Mouse (Mus musculus): Measurements from ENCODE around the gene Gm11096. TPM values are rescaled to one million over a fixed set of nuclear protein-coding genes. Genes with fewer than 3 reads are reported as not detected.

Gene Gm11096
- not detected in 2 replicates for polyA plus RNA-seq (2015; fragmentation: Nextera tagmentation; extraction: Ambion mirVana)

- Histone ChIP-seq H3K27ac (no peak within 1 kb of the TSS), H3K27me3 (no peaks in the 10 kb centered on the region), H3K9me3 (replicated peaks) (no peaks in the 10 kb centered on the region), H3K4me2 (no peak within 1 kb of the TSS), H3K4me3 (replicated peaks) (no peak within 1 kb of the TSS), H3K36me3 (no peaks in the 10 kb centered on the region), H3K9ac (no peak within 1 kb of the TSS), H3K4me1 (replicated peaks) (no peaks in the 10 kb centered on the region)
- ATAC-seq (ENCODE audit: low read depth) (no peak), DNase-seq (no peak)
These were observed at the start of gene Gm11096 for GRCm38 (mm10) chr17:81441463-81441862. Gm11096 (plus strand) TSS chr17:81441763.

- Histone ChIP-seq H3K4me2 (no peak overlapping the region), H3K27ac (no peak overlapping the region), H3K27me3 (no peaks in the 10 kb centered on the region), H3K4me1 (replicated peaks) (no peaks in the 10 kb centered on the region), H3K36me3 (no peaks in the 10 kb centered on the region), H3K9ac (no peak overlapping the region), H3K9me3 (replicated peaks) (no peaks in the 10 kb centered on the region), H3K4me3 (replicated peaks) (no peak overlapping the region)
- DNase-seq, result no peak
- ATAC-seq (ENCODE audit: low read depth), result no peak
- 49% methylated on average over 4 of the region's 4 CpGs for WGBS (ENCODE audit: insufficient replicate concordance)
These were observed 48.5 kb upstream of the Gm11096 start for GRCm38 (mm10) chr17:81393040-81393439.

GRCm38 (mm10) chr17:81394124-81394523 is 47.4 kb upstream of the Gm11096 start:
- H3K4me3 ChIP-seq (replicated peaks), result no peak overlapping the region
- DNase-seq (no peak), ATAC-seq (ENCODE audit: low read depth) (no peak)
- no peak overlapping the region for H3K4me2 ChIP-seq
- H3K27me3 ChIP-seq, result no peaks in the 10 kb centered on the region
- no peak overlapping the region for H3K9ac ChIP-seq
- no peaks in the 10 kb centered on the region for H3K4me1 ChIP-seq (replicated peaks)
- no peaks in the 10 kb centered on the region for H3K9me3 ChIP-seq (replicated peaks)
- 53% methylated on average over 2 of the region's 2 CpGs for WGBS (ENCODE audit: insufficient replicate concordance)
- no peaks in the 10 kb centered on the region for H3K36me3 ChIP-seq
- H3K27ac ChIP-seq, result no peak overlapping the region

GRCm38 (mm10) chr17:81397434-81397833 is 44.1 kb upstream of the Gm11096 start:
- no peaks in the 10 kb centered on the region for H3K4me1 ChIP-seq (replicated peaks)
- H3K9me3 ChIP-seq (replicated peaks), result no peaks in the 10 kb centered on the region
- no peak overlapping the region for H3K9ac ChIP-seq
- H3K4me3 ChIP-seq (replicated peaks), result no peak overlapping the region
- DNase-seq (no peak), ATAC-seq (ENCODE audit: low read depth) (no peak)
- no peak overlapping the region for H3K4me2 ChIP-seq
- 59% methylated on average over 1 of the region's 1 CpGs for WGBS (ENCODE audit: insufficient replicate concordance)
- no peak overlapping the region for H3K27ac ChIP-seq
- H3K36me3 ChIP-seq, result no peaks in the 10 kb centered on the region
- no peaks in the 10 kb centered on the region for H3K27me3 ChIP-seq

- Histone ChIP-seq H3K36me3 (no peaks in the 10 kb centered on the region), H3K9ac (no peak overlapping the region), H3K27me3 (no peaks in the 10 kb centered on the region), H3K4me3 (replicated peaks) (no peak overlapping the region), H3K9me3 (replicated peaks) (no peaks in the 10 kb centered on the region), H3K4me1 (replicated peaks) (no peaks in the 10 kb centered on the region), H3K27ac (no peak overlapping the region), H3K4me2 (no peak overlapping the region)
- ATAC-seq (ENCODE audit: low read depth), result no peak
- 54% methylated on average over 5 of the region's 5 CpGs for WGBS (ENCODE audit: insufficient replicate concordance)
- no peak for DNase-seq
These were observed 41.2 kb upstream of the Gm11096 start for GRCm38 (mm10) chr17:81400377-81400776.

GRCm38 (mm10) chr17:81402636-81403035 is 38.9 kb upstream of the Gm11096 start:
- DNase-seq, result no peak
- Histone ChIP-seq H3K9ac (no peak overlapping the region), H3K36me3 (no peaks in the 10 kb centered on the region), H3K4me1 (replicated peaks) (no peaks in the 10 kb centered on the region), H3K4me2 (no peak overlapping the region), H3K9me3 (replicated peaks) (no peaks in the 10 kb centered on the region), H3K27ac (no peak overlapping the region), H3K4me3 (replicated peaks) (no peak overlapping the region), H3K27me3 (no peaks in the 10 kb centered on the region)
- no peak for ATAC-seq (ENCODE audit: low read depth)
- WGBS (ENCODE audit: insufficient replicate concordance), result 36% methylated on average over 2 of the region's 2 CpGs

- H3K27ac ChIP-seq, result no peak overlapping the region
- no peak overlapping the region for H3K4me3 ChIP-seq (replicated peaks)
- no peaks in the 10 kb centered on the region for H3K9me3 ChIP-seq (replicated peaks)
- ATAC-seq (ENCODE audit: low read depth) (no peak), DNase-seq (no peak)
- H3K9ac ChIP-seq, result no peak overlapping the region
- no peaks in the 10 kb centered on the region for H3K4me1 ChIP-seq (replicated peaks)
- 63% methylated on average over 4 of the region's 4 CpGs for WGBS (ENCODE audit: insufficient replicate concordance)
- no peak overlapping the region for H3K4me2 ChIP-seq
- no peaks in the 10 kb centered on the region for H3K27me3 ChIP-seq
- no peaks in the 10 kb centered on the region for H3K36me3 ChIP-seq
These were observed 38.4 kb upstream of the Gm11096 start for GRCm38 (mm10) chr17:81403121-81403520.

- Histone ChIP-seq H3K4me3 (replicated peaks) (no peak overlapping the region), H3K27ac (no peak overlapping the region), H3K9ac (no peak overlapping the region), H3K27me3 (no peaks in the 10 kb centered on the region), H3K4me1 (replicated peaks) (no peaks in the 10 kb centered on the region), H3K36me3 (no peaks in the 10 kb centered on the region), H3K9me3 (replicated peaks) (no peaks in the 10 kb centered on the region), H3K4me2 (no peak overlapping the region)
- ATAC-seq (ENCODE audit: low read depth) (no peak), DNase-seq (no peak)
- WGBS (ENCODE audit: insufficient replicate concordance), result 69% methylated on average over 4 of the region's 4 CpGs
These were observed 37.3 kb upstream of the Gm11096 start for GRCm38 (mm10) chr17:81404225-81404624.

- no peak for ATAC-seq (ENCODE audit: low read depth)
- no peak for DNase-seq
- H3K36me3 ChIP-seq, result no peaks in the 10 kb centered on the region
- H3K4me2 ChIP-seq, result no peak overlapping the region
- H3K4me3 ChIP-seq (replicated peaks), result no peak overlapping the region
- H3K4me1 ChIP-seq (replicated peaks), result no peaks in the 10 kb centered on the region
- 83% methylated on average over 4 of the region's 4 CpGs for WGBS (ENCODE audit: insufficient replicate concordance)
- no peaks in the 10 kb centered on the region for H3K27me3 ChIP-seq
- no peak overlapping the region for H3K27ac ChIP-seq
- H3K9me3 ChIP-seq (replicated peaks), result no peaks in the 10 kb centered on the region
- H3K9ac ChIP-seq, result no peak overlapping the region
These were observed 28.8 kb upstream of the Gm11096 start for GRCm38 (mm10) chr17:81412736-81413135.

GRCm38 (mm10) chr17:81416361-81417114 is 25.0 kb upstream of the Gm11096 start:
- H3K9ac ChIP-seq, result no peak overlapping the region

GRCm38 (mm10) chr17:81419802-81420459 is 21.6 kb upstream of the Gm11096 start:
- Histone ChIP-seq H3K9me3 (replicated peaks) (no peaks in the 10 kb centered on the region), H3K4me3 (replicated peaks) (no peak overlapping the region), H3K4me1 (replicated peaks) (no peaks in the 10 kb centered on the region), H3K9ac (no peak overlapping the region), H3K27ac (no peak overlapping the region), H3K4me2 (no peak overlapping the region), H3K36me3 (no peaks in the 10 kb centered on the region), H3K27me3 (no peaks in the 10 kb centered on the region)
- ATAC-seq (ENCODE audit: low read depth) (no peak), DNase-seq (no peak)
- 76% methylated on average over 10 of the region's 10 CpGs for WGBS (ENCODE audit: insufficient replicate concordance)

More at GRCm38 (mm10) chr17:81416361-81417114, 25.0 kb upstream of the Gm11096 start:
- Histone ChIP-seq H3K4me1 (replicated peaks) (no peaks in the 10 kb centered on the region), H3K36me3 (no peaks in the 10 kb centered on the region), H3K9me3 (replicated peaks) (no peaks in the 10 kb centered on the region), H3K27me3 (no peaks in the 10 kb centered on the region), H3K27ac (no peak overlapping the region), H3K4me3 (replicated peaks) (no peak overlapping the region), H3K4me2 (no peak overlapping the region)
- 65% methylated on average over 6 of the region's 6 CpGs for WGBS (ENCODE audit: insufficient replicate concordance)
- ATAC-seq (ENCODE audit: low read depth) (no peak), DNase-seq (no peak)

Measured in liver, embryonic 13.5 days (tissue).